Mouse (Mus musculus) layer of hippocampus, adult 2 months (tissue): ENCODE results near the gene Map1lc3b. TPM values are rescaled to one million over a fixed set of nuclear protein-coding genes. Genes with fewer than 3 reads are reported as not detected.
"Not testable (repeated sequence)": the region's sequence is repeated elsewhere in the genome, so short reads cannot be mapped to it uniquely, and the experiment has no call there.

Source experiments
- DNase-seq, 2 experiments: peaks; one replicate each; pipeline ENCODE4 v3.0.0; 2022; ENCODE audit warnings: low spot score in 2 of 2
- H3K27ac ChIP-seq: fragments of 200-600 bp; 2 replicates; pipeline ENCODE4 v1.8.1; 2022
- H3K4me3 ChIP-seq: fragments of 200-600 bp; 2 replicates; pipeline ENCODE4 v1.8.1; 2022; ENCODE audit warnings: mild to moderate bottlenecking
- CTCF ChIP-seq: fragments of 200-600 bp; conservative IDR thresholded peaks from 2 replicates; pipeline ENCODE4 v1.8.1; 2022; ENCODE audit warnings: antibody characterized with exemption, mild to moderate bottlenecking, moderate library complexity
- total RNA-seq, 2 experiments: library from RNA; stranded (reverse); gene quantifications; 2 replicates each; pipeline ENCODE4 v1.2.3; 2021

Gene Map1lc3b
- total RNA-seq, 2 experiments from 2014 or later = 166 to 172 TPM

DNA sequence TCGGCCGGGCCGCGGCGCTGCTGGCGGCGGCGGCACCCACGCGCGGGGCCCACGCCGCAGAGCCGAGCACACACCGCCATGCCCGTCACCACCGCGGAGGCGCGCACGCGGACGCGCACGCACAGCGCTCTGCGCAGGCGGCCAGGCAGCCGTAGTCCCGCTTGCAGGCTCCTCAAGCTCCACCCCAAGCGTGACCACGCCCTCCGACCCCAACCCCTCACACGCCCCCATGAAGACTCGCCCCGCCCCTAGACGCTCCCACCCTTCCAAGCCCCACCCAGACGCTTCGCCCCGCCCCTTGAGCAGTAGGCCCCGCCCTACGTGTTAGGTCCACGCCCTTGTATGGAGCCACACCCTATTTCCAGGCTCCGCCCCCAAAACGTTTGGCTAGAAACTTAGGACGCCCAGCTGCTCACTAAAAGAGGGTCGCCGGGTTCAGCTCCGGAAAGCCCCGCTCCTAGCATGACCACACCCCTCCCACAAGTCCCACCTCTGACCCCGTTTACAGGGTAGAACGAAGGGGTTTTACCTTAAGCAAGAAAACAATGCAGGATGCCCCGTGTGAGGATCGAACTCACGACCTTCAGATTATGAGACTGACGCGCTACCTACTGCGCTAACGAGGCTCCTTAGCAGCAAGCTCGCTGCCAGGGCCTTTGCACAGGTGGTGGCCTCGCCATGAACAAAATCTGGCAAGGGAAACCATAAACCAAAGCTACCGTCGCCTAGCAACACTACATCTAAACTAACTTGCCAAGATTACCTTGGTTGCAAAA lies 11.3 kb upstream of the Map1lc3b start, which contains the start of gene Fbxo31:
Gene Fbxo31 (minus strand): TSS at position 131 of the 776 bp plus-strand sequence.
- peak within 1 kb of the TSS; percentile 92 for H3K4me3 ChIP-seq
- peak within 1 kb of the TSS; percentile 94 for H3K27ac ChIP-seq
- peak; percentile 93 to 94 for DNase-seq
- no peak for TF ChIP-seq CTCF

DNA sequence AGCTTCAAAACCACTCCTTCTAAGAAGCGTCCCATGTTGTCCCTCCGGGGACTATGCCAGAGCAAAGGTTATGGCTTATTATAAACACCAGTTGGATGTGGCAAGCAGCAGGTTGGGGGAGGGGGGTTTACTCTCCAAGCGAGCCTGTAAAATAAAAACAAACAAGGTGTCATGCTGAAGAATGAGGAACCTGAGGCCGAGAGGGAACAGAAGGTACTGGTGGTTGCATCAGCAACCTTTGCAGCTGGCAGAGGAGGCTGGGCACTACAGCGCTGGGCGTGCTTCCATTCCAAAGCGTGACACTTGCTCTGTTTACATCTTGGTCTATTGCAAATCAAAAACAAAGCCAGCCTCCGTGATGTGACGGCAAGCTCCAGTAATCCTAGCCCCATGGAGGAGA lies 9.7 kb upstream of the Map1lc3b start:
- TF ChIP-seq CTCF = no peak
- Histone ChIP-seq H3K27ac (peak overlapping the region; percentile 25; the same call in 1 of the 2 replicates), H3K4me3 (no peak overlapping the region)
- no peak for DNase-seq

DNA sequence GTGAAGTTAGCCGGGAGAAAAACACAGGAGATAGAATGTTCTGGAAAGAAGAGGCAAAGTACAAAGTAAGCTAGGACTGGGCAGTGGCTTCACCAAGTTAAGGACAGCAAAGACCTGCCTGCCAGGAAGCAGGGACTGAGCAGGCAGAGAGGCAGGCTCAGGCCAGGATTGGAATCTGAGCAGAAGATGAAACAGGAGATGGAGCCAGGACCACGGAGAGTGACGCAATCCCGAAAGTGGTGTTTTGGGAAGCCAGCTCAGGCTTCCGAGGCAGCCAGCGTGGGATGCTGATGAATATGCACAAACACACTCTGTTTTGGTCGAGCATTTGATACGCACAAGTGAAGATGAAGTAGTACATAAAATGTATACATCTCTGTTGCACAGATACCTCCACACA lies 6.5 kb upstream of the Map1lc3b start:
- TF ChIP-seq CTCF = no peak
- Histone ChIP-seq H3K27ac (peak overlapping the region; percentile 52), H3K4me3 (no peak overlapping the region)
- DNase-seq = peak in 1 of 2 experiments; percentile 49

DNA sequence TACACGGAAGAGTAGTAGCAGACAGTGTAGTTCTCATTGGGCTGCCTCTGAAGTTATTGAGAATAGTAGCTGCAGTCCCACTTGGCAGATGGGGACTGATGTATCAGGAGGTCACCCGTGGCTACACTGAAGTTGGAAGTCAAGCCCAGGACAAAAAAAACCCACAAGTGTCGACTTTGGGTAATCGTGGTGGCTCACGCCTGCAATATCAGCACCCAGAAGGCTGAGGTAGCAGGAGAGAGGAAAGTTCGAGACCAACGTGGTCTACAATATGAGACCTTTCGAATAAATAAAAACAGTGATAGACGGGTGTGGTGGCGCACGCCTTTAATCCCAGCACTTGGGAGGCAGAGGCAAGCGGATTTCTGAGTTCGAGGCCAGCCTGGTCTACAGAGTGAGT lies 5.4 kb upstream of the Map1lc3b start:
- no peak for TF ChIP-seq CTCF
- peak overlapping the region; percentile 97 for H3K27ac ChIP-seq
- peak overlapping the region; percentile 72 for H3K4me3 ChIP-seq
- no peak for DNase-seq

DNA sequence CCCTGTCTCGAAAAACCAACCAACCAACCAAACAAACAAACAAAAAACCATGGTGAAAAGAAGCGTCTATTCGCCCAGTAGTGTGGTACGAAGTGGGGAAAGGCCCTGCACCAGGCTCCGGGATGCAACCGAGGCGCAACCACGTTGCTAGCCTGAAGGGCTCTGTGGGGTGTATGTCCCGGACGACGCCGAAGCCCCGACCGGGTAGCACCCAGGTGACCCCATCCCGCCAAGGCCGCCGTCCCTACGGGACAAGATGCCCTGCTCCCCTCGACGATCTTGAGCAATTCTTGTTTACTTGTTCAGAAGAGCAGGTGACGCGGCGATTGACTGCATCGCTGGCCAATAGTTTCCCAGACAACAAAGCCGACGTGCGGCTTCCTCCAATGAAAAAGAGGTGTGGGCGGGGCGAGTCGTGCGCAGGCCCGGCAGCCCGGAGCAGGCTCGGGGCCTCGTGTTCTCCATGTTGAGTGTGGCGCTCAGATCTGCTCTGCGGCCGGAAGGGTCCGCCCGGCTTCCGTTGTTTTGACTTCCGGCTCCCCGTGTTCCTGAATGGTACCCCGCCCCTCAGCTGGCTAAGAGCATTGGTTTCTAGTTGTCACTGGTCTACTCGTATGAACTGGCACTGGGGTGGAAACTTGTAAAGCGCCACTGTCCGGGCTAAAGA lies 4.9 kb upstream of the Map1lc3b start:
- peak; percentile 99 for DNase-seq
- no peak for TF ChIP-seq CTCF
- H3K27ac ChIP-seq = peak overlapping the region; percentile 97
- H3K4me3 ChIP-seq = peak overlapping the region; percentile 72

DNA sequence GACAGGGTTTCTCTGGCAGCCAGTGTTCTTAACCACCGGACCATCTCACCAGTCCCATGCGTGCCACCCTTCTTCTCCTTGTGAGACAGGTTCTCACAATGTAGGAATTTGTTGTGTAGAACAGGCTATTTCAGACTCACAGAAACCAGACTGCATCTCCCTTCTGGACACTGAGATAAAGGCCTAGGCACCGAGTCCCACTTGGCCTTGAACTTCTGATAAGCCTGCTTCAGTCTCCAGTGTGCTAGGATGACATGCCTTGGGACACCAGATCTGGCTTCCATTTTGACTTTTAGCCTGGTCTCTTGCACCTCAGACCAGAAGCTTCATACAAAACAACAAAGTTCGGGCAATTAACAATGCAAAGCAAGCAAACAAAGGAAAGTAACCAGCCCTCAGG lies 1.4 kb upstream of the Map1lc3b start:
- no peak for DNase-seq
- Histone ChIP-seq H3K27ac (no peak overlapping the region), H3K4me3 (no peak overlapping the region)
- TF ChIP-seq CTCF = no peak

DNA sequence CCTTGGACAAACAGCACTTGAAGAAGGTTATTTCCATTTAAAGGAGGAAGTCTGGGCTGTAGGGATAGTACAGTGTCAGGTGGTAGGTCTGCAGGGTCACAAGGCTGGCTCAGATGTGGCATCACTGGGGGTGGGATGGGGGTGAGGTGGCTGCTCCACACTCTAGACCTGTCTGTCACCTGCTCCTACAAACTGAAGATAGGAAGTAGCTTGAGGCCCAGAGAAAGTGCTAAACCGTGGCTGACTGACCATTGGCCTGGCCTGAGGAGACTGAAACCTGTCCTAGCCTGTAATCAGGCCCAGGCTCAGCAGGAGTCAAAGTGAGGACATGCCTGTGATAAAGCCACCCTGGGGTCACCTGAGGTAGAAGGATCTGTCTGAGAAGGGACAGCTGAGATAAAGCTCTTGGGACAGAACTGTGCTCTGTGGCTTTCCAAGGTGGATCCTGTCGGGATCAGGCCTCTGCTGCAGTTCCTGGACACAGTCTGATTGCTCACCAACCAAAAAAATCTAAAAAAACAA lies 895 bp upstream of the Map1lc3b start:
- no peak overlapping the region; the same call in 1 of the 2 replicates for H3K27ac ChIP-seq
- TF ChIP-seq CTCF = no peak
- no peak overlapping the region for H3K4me3 ChIP-seq
- DNase-seq = no peak

DNA sequence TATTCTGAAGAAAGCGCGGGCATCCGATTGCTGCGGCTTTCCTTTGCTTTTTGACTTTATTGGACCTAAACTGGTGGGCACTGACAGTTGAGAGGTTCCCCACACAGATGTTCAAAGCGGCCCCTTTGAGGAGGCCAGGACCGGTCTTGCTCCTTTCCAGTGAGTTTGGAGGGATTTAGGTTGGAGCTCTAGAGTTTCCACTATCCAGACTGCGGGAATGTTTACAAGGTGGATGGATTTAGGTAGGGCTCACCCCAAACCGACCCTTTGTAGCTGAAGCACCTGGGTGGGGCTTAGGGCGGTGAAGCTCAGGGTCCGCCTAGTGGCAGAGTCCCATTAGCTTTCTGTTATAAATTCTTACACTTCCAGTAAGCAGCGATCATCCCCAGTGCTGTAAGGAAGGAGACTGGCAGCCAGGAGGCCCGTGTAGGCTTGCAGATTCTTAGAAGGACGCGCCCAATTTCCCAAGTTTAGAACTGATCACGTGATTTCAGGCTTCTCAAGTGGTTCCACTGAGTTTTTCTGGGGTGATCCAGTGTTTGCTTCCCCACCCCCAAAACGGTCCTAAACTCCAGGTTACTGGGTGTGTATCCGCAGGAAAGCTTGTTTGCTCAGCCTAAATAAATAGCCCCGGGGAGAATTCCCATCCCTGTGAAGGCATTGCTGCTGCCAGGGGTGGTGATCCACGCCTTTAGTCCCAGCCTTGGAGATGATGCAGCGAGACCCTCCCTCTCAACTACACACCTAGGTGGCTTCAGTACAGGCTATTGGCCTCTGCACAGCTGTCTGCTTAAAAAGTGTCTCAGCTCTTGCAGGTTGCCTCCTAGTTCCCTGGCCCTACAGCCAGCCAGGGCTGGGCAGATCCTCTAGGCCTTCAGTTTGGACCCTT lies 1.3 kb downstream of the Map1lc3b start:
- Histone ChIP-seq H3K4me3 (peak overlapping the region; percentile 98), H3K27ac (peak overlapping the region; percentile 94)
- DNase-seq = no peak
- TF ChIP-seq CTCF = peak; percentile 72

DNA sequence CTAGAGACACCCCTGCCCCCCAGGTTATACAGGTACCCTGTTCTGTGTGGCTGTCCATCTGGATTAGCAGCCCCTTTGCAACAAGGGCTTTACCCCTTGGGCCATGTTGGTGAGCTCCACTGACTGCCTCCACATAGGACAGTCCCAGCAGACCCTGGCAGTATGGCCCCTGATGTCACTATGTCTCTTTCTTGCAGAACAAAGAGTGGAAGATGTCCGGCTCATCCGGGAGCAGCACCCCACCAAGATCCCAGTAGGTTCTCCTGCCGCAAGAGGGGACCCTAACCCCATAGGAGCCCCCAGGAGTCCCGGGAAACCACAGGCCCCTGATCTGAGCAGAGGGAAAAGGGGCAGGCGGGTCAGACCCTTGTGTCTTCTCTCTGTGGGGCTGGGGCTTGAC lies 3.1 kb downstream of the Map1lc3b start:
- H3K27ac ChIP-seq = peak overlapping the region; percentile 62; the same call in 1 of the 2 replicates

DNA sequence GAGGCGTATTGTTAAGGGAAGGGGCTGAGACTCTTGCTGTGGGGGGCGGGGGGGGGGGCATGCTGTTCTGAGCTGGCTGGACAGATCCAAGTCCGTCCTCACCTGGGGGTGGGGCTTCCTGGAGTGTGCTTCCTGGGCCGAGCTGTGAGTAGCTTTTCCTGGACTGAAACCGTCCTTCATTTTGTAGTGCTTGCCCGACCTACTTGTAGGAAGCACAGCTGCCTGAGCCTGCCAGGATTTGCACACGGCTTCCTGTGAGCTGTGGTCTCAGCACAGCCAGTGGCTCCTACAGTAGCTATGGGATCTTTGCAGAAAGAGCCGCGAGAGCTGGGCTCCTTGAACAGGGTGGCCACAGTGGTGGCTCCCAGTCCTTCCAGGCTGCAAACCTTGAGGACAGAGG lies 3.8 kb downstream of the Map1lc3b start:
- no peak for TF ChIP-seq CTCF
- Histone ChIP-seq H3K27ac (peak overlapping the region; percentile 72), H3K4me3 (no peak overlapping the region)
- DNase-seq = no peak

More for the DNA sequence above, 3.1 kb downstream of the Map1lc3b start:
- H3K4me3 ChIP-seq = no peak overlapping the region
- TF ChIP-seq CTCF = no peak
- no peak for DNase-seq

DNA sequence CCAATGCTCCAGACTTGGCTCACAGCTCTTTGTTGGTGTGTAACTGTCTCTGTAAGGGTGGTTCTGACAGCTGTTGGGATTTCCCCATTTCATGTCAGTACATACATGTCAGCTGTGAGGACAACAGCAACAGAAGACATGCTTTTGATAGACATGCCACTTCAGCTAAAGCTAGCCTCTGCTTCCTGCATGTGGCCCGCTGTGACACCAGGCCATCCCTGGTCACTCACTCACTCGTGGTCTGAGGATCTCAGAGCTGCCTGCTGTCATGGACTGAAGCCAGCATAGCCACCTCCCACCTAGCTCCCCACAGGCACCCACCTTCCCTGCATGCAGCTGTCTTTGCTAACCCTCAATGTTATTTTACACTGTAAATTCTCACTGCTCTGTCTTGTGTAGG lies 7.3 kb downstream of the Map1lc3b start:
- DNase-seq, H3K4me3 ChIP-seq, H3K27ac ChIP-seq: not testable (repeated sequence)

DNA sequence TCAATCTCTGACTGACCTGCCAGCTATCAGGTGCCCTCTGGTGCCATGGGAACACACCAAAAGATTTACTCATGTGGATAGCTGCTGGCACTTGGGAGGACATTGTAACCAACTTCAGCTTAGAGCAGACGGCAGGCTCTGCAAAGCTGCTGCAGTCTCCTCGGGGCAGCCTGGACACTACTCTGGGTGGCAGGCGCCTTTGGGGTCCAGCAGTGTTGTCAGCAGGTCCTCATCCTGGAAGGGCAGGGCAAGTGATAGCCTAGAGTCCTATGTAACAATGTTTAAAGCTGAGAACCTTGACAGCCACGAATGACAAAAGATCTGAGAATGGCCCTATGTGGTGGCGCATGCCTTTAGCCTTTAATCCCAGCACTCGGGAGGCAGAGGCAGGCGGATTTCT lies 8.0 kb downstream of the Map1lc3b start:
- DNase-seq = no peak
- H3K27ac ChIP-seq = no peak overlapping the region
- H3K4me3 ChIP-seq = no peak overlapping the region
- TF ChIP-seq CTCF = no peak
